Mouse (Mus musculus): ENCODE data around the gene Ppm1b.

- TF ChIP-seq GATA1 (IDR thresholded peaks at IDR 0.05; ENCODE audit: borderline replicate concordance, low read length) (no peak), FLI1 (IDR thresholded peaks at IDR 0.05; ENCODE audit: low read length) (no peak)
Measured at GRCm38 (mm10) chr17:84988514-84988913, 32.0 kb downstream of the Ppm1b start.
